Mouse (Mus musculus) monocyte, adult 5-6 weeks (primary cell): ENCODE data around the gene Ogt. TPM values are rescaled to one million over a fixed set of nuclear protein-coding genes. Genes with fewer than 3 reads are reported as not detected.
A peak's percentile ranks its signal among the peaks of the same experiment; 100 is the strongest.

Source experiments
- ATAC-seq: fragments of 153-309, 156-312 bp; replicated peaks from 2 replicates; pipeline ENCODE4 v1.8.0; 2017; ENCODE audit warnings: mild to moderate bottlenecking; ENCODE audit not compliant: low TSS enrichment, insufficient number of reproducible peaks, severe bottlenecking, poor library complexity, low FRiP score
- total RNA-seq: library from RNA; stranded (forward); fragments of 200-1000, 200-491, 200-594 nt; gene quantifications from 3 replicates; pipeline ENCODE4 v1.2.3, GENCODE M21; 2017

Ogt gene
- total RNA-seq, 1 experiment from 2014 or later, result 97.1 TPM

GRCm38 (mm10) chrX:101733288-101733687, 93.4 kb downstream of the Ogt start:
- no peak for ATAC-seq

GRCm38 (mm10) chrX:101733828-101734319, 94.0 kb downstream of the Ogt start, which contains the start of gene Cxcr3:
Gene Cxcr3, minus strand, starts transcription at chrX:101734269.
- ATAC-seq, result peak; percentile 41; the same call in 1 of the 2 replicates

Other genes with a start within 250 kb of the Ogt start
- 11.0 to 35.3 TPM (median 11.1 TPM) in 3 replicates for gene Zmym3, start 219.2 kb upstream of the Ogt start, total RNA-seq
- gene Nono, start 210.7 kb upstream of the Ogt start, total RNA-seq, result 308 to 348 TPM (median 324 TPM) in 3 replicates
- gene Itgb1bp2, start 191.0 kb upstream of the Ogt start, total RNA-seq, result 0.64 to 2.6 TPM in 2 of 3 replicates, not detected in the other
- 55.4 to 102 TPM (median 69.7 TPM) in 3 replicates for gene Taf1, start 107.3 kb upstream of the Ogt start, total RNA-seq
- gene Cxcr3, start 94.2 kb downstream of the Ogt start, total RNA-seq, result 7.3 to 17.0 TPM (median 10.8 TPM) in 3 replicates
- gene Gm4779, start 154.4 kb downstream of the Ogt start, total RNA-seq, result 0.87 TPM in 1 of 3 replicates, not detected in the others
- gene 8030474K03Rik, start 154.6 kb downstream of the Ogt start, total RNA-seq, result not detected in 3 replicates
- gene Nhsl2, start 209.3 kb downstream of the Ogt start, total RNA-seq, result 17.9 to 23.8 TPM (median 21.6 TPM) in 3 replicates